Mouse (Mus musculus): Measurements from ENCODE around the gene Nsa2.

The Nsa2 gene

GRCm38 (mm10) chr13:97088183-97088582, 49.6 kb downstream of the Nsa2 start:
- DNase-seq (ENCODE audit: extremely low read depth, low read depth, low spot score) = no peak

- DNase-seq (ENCODE audit: extremely low read depth, low read depth, low spot score) = no peak
Observed at GRCm38 (mm10) chr13:97087421-97087820, 50.3 kb downstream of the Nsa2 start.

- DNase-seq (ENCODE audit: extremely low read depth, low read depth, low spot score) = no peak
Observed at GRCm38 (mm10) chr13:97086316-97086715, 51.4 kb downstream of the Nsa2 start.

GRCm38 (mm10) chr13:97082432-97082831, 55.3 kb downstream of the Nsa2 start:
- no peak for DNase-seq (ENCODE audit: extremely low read depth, low read depth, low spot score)

GRCm38 (mm10) chr13:97080615-97081014, 57.1 kb downstream of the Nsa2 start:
- DNase-seq (ENCODE audit: extremely low read depth, low read depth, low spot score) = peak; percentile 67

- DNase-seq (ENCODE audit: extremely low read depth, low read depth, low spot score) = no peak
Observed at GRCm38 (mm10) chr13:97080201-97080600, 57.5 kb downstream of the Nsa2 start.

All from fat pad, adult 2 months (tissue).